ENCODE assay signal across 13 mouse cellular contexts in the genomic region with DNA sequence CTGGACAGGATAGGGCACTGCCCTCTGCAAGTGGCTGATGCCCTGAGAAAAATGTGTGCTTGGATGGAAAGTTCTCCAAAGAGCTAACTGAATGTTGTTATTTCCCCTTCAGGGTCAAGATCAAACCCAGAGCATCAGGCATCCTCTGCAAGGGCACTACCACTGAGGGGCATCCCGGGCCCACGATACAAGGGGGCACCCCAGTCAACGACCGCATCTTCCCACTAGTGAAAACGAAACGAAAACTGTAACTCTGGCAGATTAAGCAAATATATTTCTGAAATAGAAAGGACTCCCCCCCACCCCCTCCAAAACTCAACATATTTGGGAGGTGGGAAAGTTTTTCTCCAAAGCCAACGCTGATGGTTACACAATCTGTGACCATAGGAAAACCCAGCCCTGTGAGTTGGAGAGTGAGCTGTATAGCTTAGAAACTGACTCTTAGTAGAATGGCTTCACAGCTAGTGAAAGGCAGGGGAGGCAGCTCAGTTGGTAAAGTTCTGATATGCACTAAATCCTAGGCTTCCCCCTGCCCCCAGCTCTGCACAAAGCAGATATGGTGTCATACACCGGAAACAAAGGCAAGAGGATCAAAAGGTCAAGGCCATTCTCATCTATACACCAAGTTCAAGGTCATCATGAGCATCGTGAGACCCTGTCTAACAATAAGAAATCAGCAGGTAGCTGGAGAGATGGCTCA. TPM values are rescaled to one million over a fixed set of nuclear protein-coding genes. Genes with fewer than 3 reads are reported as not detected.
DNase-seq lines count a peak whose midpoint lies in the region; ATAC-seq and TF ChIP-seq lines count a peak whose summit lies in the region.
"Had no signal": no experiment of that assay in that cellular context is flagged by ENCODE, and none has a peak within 500 bp of the region (broad histone marks: within the 10 kb centered on the region; RNA-seq: fewer than 3 reads in every experiment).

No protein-coding gene starts in this region.

- no peak for TF ChIP-seq EP300 in CH12.LX (IDR thresholded peaks at IDR 0.05; ENCODE audit: low read length)

- no peaks in the 10 kb centered on the region for H3K27me3 ChIP-seq in liver, embryonic 12.5 days (replicated peaks)
- no peaks in the 10 kb centered on the region for H3K27me3 ChIP-seq in liver, embryonic 11.5 days (replicated peaks; ENCODE audit: control insufficient read depth, insufficient read depth, low read length)
- no peaks in the 10 kb centered on the region for H3K27me3 ChIP-seq in CH12.LX (replicated peaks)
- no peaks in the 10 kb centered on the region for H3K27me3 ChIP-seq in liver, embryonic 13.5 days
- no peaks in the 10 kb centered on the region for H3K27me3 ChIP-seq in thymus, adult 2 months (ENCODE audit: control insufficient read depth, insufficient read depth, low read length)
- peaks cover 3% of the 10 kb centered on the region; the same call in 1 of the 2 replicates for H3K27me3 ChIP-seq in midbrain, embryonic 13.5 days
- H3K27me3 ChIP-seq in neural tube, embryonic 15.5 days (replicated peaks), result 0 out of 2 replicates have a peak, but pooled peaks cover 2% of the 10 kb centered on the region
- H3K27me3 ChIP-seq: forebrain, embryonic 13.5 days; neural tube, embryonic 13.5 days had no signal

- 62% methylated on average over 9 of the region's 9 CpGs for WGBS in liver, embryonic 12.5 days (ENCODE audit: insufficient replicate concordance)
- 76% methylated on average over 9 of the region's 9 CpGs for WGBS in liver, embryonic 11.5 days
- WGBS in liver, embryonic 13.5 days (ENCODE audit: insufficient replicate concordance), result 63% methylated on average over 9 of the region's 9 CpGs
- 14% methylated on average over 9 of the region's 9 CpGs for WGBS in thymus, adult 2 months
- WGBS in midbrain, embryonic 13.5 days, result 86% methylated on average over 9 of the region's 9 CpGs
- WGBS in neural tube, embryonic 15.5 days, result 91% methylated on average over 9 of the region's 9 CpGs

- in situ Hi-C loops in CH12.LX (cut with MboI; ENCODE audit: low pct_ligation_motif_present, low pct_unique_long_range_greater_than_20kb, low sequenced_read_pairs), result no loop called here

- peaks cover 78% of the 10 kb centered on the region for H3K79me2 ChIP-seq in CH12.LX (replicated peaks; ENCODE audit: control insufficient read depth, extremely low read depth, insufficient read depth, poor library complexity, severe bottlenecking)

- H3K9me3 ChIP-seq in liver, embryonic 12.5 days (replicated peaks), result no peaks in the 10 kb centered on the region
- H3K9me3 ChIP-seq in liver, embryonic 11.5 days (ENCODE audit: control insufficient read depth, low read length), result no peaks in the 10 kb centered on the region
- H3K9me3 ChIP-seq in CH12.LX (replicated peaks; ENCODE audit: low read length), result no peaks in the 10 kb centered on the region
- H3K9me3 ChIP-seq in liver, embryonic 13.5 days (replicated peaks), result no peaks in the 10 kb centered on the region
- H3K9me3 ChIP-seq in midbrain, embryonic 13.5 days, result no peaks in the 10 kb centered on the region
- no peaks in the 10 kb centered on the region for H3K9me3 ChIP-seq in neural tube, embryonic 15.5 days (replicated peaks)
- H3K9me3 ChIP-seq: forebrain, embryonic 13.5 days; G1E; midbrain, embryonic 10.5 days; neural tube, embryonic 13.5 days had no signal

- no peak overlapping the region for H3K27ac ChIP-seq in liver, embryonic 12.5 days
- no peak overlapping the region for H3K27ac ChIP-seq in liver, embryonic 11.5 days (ENCODE audit: low read depth, low read length)
- H3K27ac ChIP-seq in CH12.LX (ENCODE audit: insufficient read depth, low read depth), result peak overlapping the region; percentile 70
- peak overlapping the region; percentile 31 for H3K27ac ChIP-seq in liver, embryonic 13.5 days
- H3K27ac ChIP-seq in thymus, adult 2 months (ENCODE audit: control insufficient read depth, insufficient read depth, low read length), result peak overlapping the region; percentile 61; the same call in 1 of the 2 replicates
- H3K27ac ChIP-seq in midbrain, embryonic 13.5 days, result no peak overlapping the region
- H3K27ac ChIP-seq in layer of hippocampus, adult 2 months, result no peak overlapping the region
- H3K27ac ChIP-seq in neural tube, embryonic 15.5 days (replicated peaks), result no peak overlapping the region
- H3K27ac ChIP-seq: forebrain, embryonic 13.5 days; midbrain, embryonic 10.5 days; neural tube, embryonic 13.5 days had no signal

- no peak for DNase-seq in liver, embryonic 11.5 days (ENCODE audit: low spot score)
- DNase-seq in CH12.LX (ENCODE audit: extremely low read depth), result no peak
- no peak for DNase-seq in liver, embryonic 13.5 days
- DNase-seq in thymus, adult 2 months, result peak; percentile 46
- no peak for DNase-seq in layer of hippocampus, adult 2 months (ENCODE audit: low spot score in 2 of 2)

- H3K4me1 ChIP-seq in liver, embryonic 12.5 days, result peaks cover 54% of the 10 kb centered on the region
- peaks cover 25% of the 10 kb centered on the region for H3K4me1 ChIP-seq in liver, embryonic 11.5 days (replicated peaks; ENCODE audit: control insufficient read depth, insufficient read depth, low read length)
- H3K4me1 ChIP-seq in CH12.LX (ENCODE audit: control insufficient read depth in 1 of 2, insufficient read depth in 2 of 2), result peaks cover 2 to 44% of the 10 kb centered on the region in 2 experiments; a peak in 3 of 4 replicates
- H3K4me1 ChIP-seq in liver, embryonic 13.5 days (replicated peaks), result peaks cover 56% of the 10 kb centered on the region
- peaks cover 22% of the 10 kb centered on the region for H3K4me1 ChIP-seq in thymus, adult 2 months (replicated peaks; ENCODE audit: control insufficient read depth, insufficient read depth, low read length)
- H3K4me1 ChIP-seq in midbrain, embryonic 13.5 days (replicated peaks), result no peaks in the 10 kb centered on the region
- H3K4me1 ChIP-seq in neural tube, embryonic 15.5 days, result no peaks in the 10 kb centered on the region
- H3K4me1 ChIP-seq: forebrain, embryonic 13.5 days; neural tube, embryonic 13.5 days had no signal

- peak in 1 of 2 experiments; percentile 50; a peak in 2 of 4 replicates for TF ChIP-seq CTCF in CH12.LX (conservative IDR thresholded peaks at IDR 0.05 in 1 of 2, IDR thresholded peaks at IDR 0.05 in 1 of 2; ENCODE audit: low read depth in 2 of 2, low read length in 2 of 2)
- no peak for TF ChIP-seq CTCF in thymus, adult 2 months (IDR thresholded peaks at IDR 0.05; ENCODE audit: borderline replicate concordance, control insufficient read depth, extremely low read depth, insufficient read depth, low read length, poor library complexity)
- TF ChIP-seq CTCF in layer of hippocampus, adult 2 months (conservative IDR thresholded peaks at IDR 0.05), result no peak

- dilution Hi-C loops in CH12.LX (cut with MboI; ENCODE audit: extremely low pct_ligation_motif_present, extremely low pct_unique_long_range_greater_than_20kb, low sequenced_read_pairs), result no loop called here

- peak; percentile 37 for TF ChIP-seq RAD21 in CH12.LX (IDR thresholded peaks at IDR 0.05; ENCODE audit: low read depth, low read length)

- no peaks in the 10 kb centered on the region; the same call in 1 of the 2 replicates for H3K36me3 ChIP-seq in liver, embryonic 12.5 days
- H3K36me3 ChIP-seq in liver, embryonic 11.5 days (ENCODE audit: control insufficient read depth, insufficient read depth, low read length), result no peaks in the 10 kb centered on the region
- H3K36me3 ChIP-seq in CH12.LX (replicated peaks in 1 of 2; ENCODE audit: control insufficient read depth in 1 of 2, insufficient read depth in 1 of 2, low read length in 1 of 2), result peaks cover 23 to 30% of the 10 kb centered on the region in 2 experiments
- no peaks in the 10 kb centered on the region for H3K36me3 ChIP-seq in liver, embryonic 13.5 days
- peaks cover 3% of the 10 kb centered on the region; the same call in 1 of the 2 replicates for H3K36me3 ChIP-seq in thymus, adult 2 months (ENCODE audit: control insufficient read depth, insufficient read depth, low read length)
- H3K36me3 ChIP-seq in midbrain, embryonic 13.5 days, result no peaks in the 10 kb centered on the region
- H3K36me3 ChIP-seq in neural tube, embryonic 15.5 days, result no peaks in the 10 kb centered on the region
- H3K36me3 ChIP-seq: midbrain, embryonic 10.5 days; neural tube, embryonic 13.5 days had no signal

- peak overlapping the region; percentile 4; the same call in 1 of the 2 replicates for H3K9ac ChIP-seq in liver, embryonic 12.5 days
- no peak overlapping the region for H3K9ac ChIP-seq in liver, embryonic 11.5 days (ENCODE audit: low read depth, low read length)
- H3K9ac ChIP-seq in CH12.LX (ENCODE audit: insufficient read depth, low read depth), result peak overlapping the region; percentile 63; the same call in 1 of the 2 replicates
- H3K9ac ChIP-seq in liver, embryonic 13.5 days, result no peak overlapping the region
- no peak overlapping the region; the same call in 1 of the 2 replicates for H3K9ac ChIP-seq in midbrain, embryonic 13.5 days (replicated peaks)
- H3K9ac ChIP-seq in neural tube, embryonic 15.5 days (replicated peaks), result no peak overlapping the region
- H3K9ac ChIP-seq: forebrain, embryonic 13.5 days; neural tube, embryonic 13.5 days had no signal

- peak overlapping the region; percentile 3 for H3K4me2 ChIP-seq in liver, embryonic 12.5 days
- H3K4me2 ChIP-seq in liver, embryonic 11.5 days, result no peak overlapping the region
- H3K4me2 ChIP-seq in CH12.LX (ENCODE audit: insufficient read depth, low read depth, poor library complexity, severe bottlenecking), result peak overlapping the region; percentile 80
- 0 out of 2 replicates have a peak overlapping the region, but pooled peaks have one; percentile 19 for H3K4me2 ChIP-seq in liver, embryonic 13.5 days
- H3K4me2 ChIP-seq in midbrain, embryonic 13.5 days (replicated peaks), result no peak overlapping the region
- H3K4me2 ChIP-seq in neural tube, embryonic 15.5 days, result no peak overlapping the region

- ATAC-seq in liver, embryonic 12.5 days, result no peak
- no peak for ATAC-seq in liver, embryonic 11.5 days (replicated peaks; ENCODE audit: low FRiP score)
- no peak for ATAC-seq in liver, embryonic 13.5 days (ENCODE audit: low read depth)
- no peak for ATAC-seq in midbrain, embryonic 13.5 days
- ATAC-seq in neural tube, embryonic 15.5 days (ENCODE audit: low FRiP score), result no peak

- no peak for TF ChIP-seq POLR2A in CH12.LX (IDR thresholded peaks at IDR 0.05; ENCODE audit: low read depth, low read length)
- TF ChIP-seq POLR2A in thymus, adult 2 months (IDR thresholded peaks at IDR 0.05; ENCODE audit: control insufficient read depth, extremely low read depth, insufficient read depth, low read length, poor library complexity), result no peak

- H3K4me3 ChIP-seq in liver, embryonic 12.5 days, result no peak overlapping the region
- no peak overlapping the region for H3K4me3 ChIP-seq in liver, embryonic 11.5 days (ENCODE audit: low read depth, low read length)
- H3K4me3 ChIP-seq in CH12.LX (replicated peaks in 1 of 3; ENCODE audit: low read depth in 2 of 3, low read length in 2 of 3, poor library complexity in 1 of 3), result peak overlapping the region; percentile 23 to 55 (median 28)
- no peak overlapping the region for H3K4me3 ChIP-seq in liver, embryonic 13.5 days (replicated peaks)
- no peak overlapping the region for H3K4me3 ChIP-seq in thymus, adult 2 months (ENCODE audit: control insufficient read depth, insufficient read depth, low read length)
- no peak overlapping the region for H3K4me3 ChIP-seq in midbrain, embryonic 13.5 days (replicated peaks)
- no peak overlapping the region for H3K4me3 ChIP-seq in layer of hippocampus, adult 2 months
- no peak overlapping the region for H3K4me3 ChIP-seq in neural tube, embryonic 15.5 days (replicated peaks)
- H3K4me3 ChIP-seq: forebrain, embryonic 13.5 days; midbrain, embryonic 10.5 days; neural tube, embryonic 13.5 days had no signal

RNA-seq across cellular contexts. Expression of gene Vps26a, which starts 14.5 kb away (rescaled TPM):
- polyA plus RNA-seq in liver, embryonic 12.5 days (2016; fragmentation: Nextera tagmentation; extraction: Ambion mirVana), result 59.8 and 59.9 TPM in 2 replicates
- polyA plus RNA-seq in liver, embryonic 11.5 days (2014; fragmentation: Nextera tagmentation; extraction: Ambion mirVana), result 77.4 and 87.8 TPM in 2 replicates
- total RNA-seq in CH12.LX (2012; rRNA removed), result 14.2 and 17.1 TPM in 2 replicates
- total RNA-seq in CH12.LX (2014; rRNA removed), result 33.5 and 37.6 TPM in 2 replicates
- polyA plus RNA-seq in CH12.LX (2012; ENCODE audit: insufficient read length, low read depth), result 32.3 and 32.5 TPM in 2 replicates
- 49.1 and 67.3 TPM in 2 replicates for polyA plus RNA-seq in liver, embryonic 13.5 days (2015; fragmentation: Nextera tagmentation; extraction: Ambion mirVana)
- 9.3 and 11.4 TPM in 2 replicates for polyA plus RNA-seq in thymus, adult 2 months (2012; rRNA removed)
- polyA plus RNA-seq in midbrain, embryonic 13.5 days (2015; fragmentation: Nextera tagmentation; extraction: Ambion mirVana), result 68.5 and 69.2 TPM in 2 replicates
- total RNA-seq in layer of hippocampus, adult 2 months (2021), result 10 to 100 TPM; 45.3 to 48.0 TPM
- 56.4 and 62.4 TPM in 2 replicates for polyA plus RNA-seq in neural tube, embryonic 15.5 days (2015; fragmentation: Nextera tagmentation; extraction: Ambion mirVana)

RNA-seq across cellular contexts. Expression of gene Srgn, which starts 26.2 kb away (rescaled TPM):
- 54.4 and 57.7 TPM in 2 replicates for polyA plus RNA-seq in liver, embryonic 12.5 days (2016; fragmentation: Nextera tagmentation; extraction: Ambion mirVana)
- 59.2 and 66.1 TPM in 2 replicates for polyA plus RNA-seq in liver, embryonic 11.5 days (2014; fragmentation: Nextera tagmentation; extraction: Ambion mirVana)
- total RNA-seq in CH12.LX (2012; rRNA removed), result 334 and 519 TPM in 2 replicates
- total RNA-seq in CH12.LX (2014; rRNA removed), result 516 and 530 TPM in 2 replicates
- polyA plus RNA-seq in CH12.LX (2012; ENCODE audit: insufficient read length, low read depth), result 154 and 189 TPM in 2 replicates
- 67.1 and 71.8 TPM in 2 replicates for polyA plus RNA-seq in liver, embryonic 13.5 days (2015; fragmentation: Nextera tagmentation; extraction: Ambion mirVana)
- 94.3 and 107 TPM in 2 replicates for polyA plus RNA-seq in thymus, adult 2 months (2012; rRNA removed)
- polyA plus RNA-seq in midbrain, embryonic 13.5 days (2015; fragmentation: Nextera tagmentation; extraction: Ambion mirVana), result 7.3 and 8.7 TPM in 2 replicates
- total RNA-seq in layer of hippocampus, adult 2 months (2021), result 1 to 10 TPM; 4.7 to 6.9 TPM
- 10.1 and 27.5 TPM in 2 replicates for polyA plus RNA-seq in neural tube, embryonic 15.5 days (2015; fragmentation: Nextera tagmentation; extraction: Ambion mirVana)

RNA-seq across cellular contexts. Expression of gene Supv3l1, which starts 51.5 kb away (rescaled TPM):
- 25.4 and 30.7 TPM in 2 replicates for polyA plus RNA-seq in liver, embryonic 12.5 days (2016; fragmentation: Nextera tagmentation; extraction: Ambion mirVana)
- polyA plus RNA-seq in liver, embryonic 11.5 days (2014; fragmentation: Nextera tagmentation; extraction: Ambion mirVana), result 40.4 and 41.5 TPM in 2 replicates
- total RNA-seq in CH12.LX (2012; rRNA removed), result 41.5 and 45.7 TPM in 2 replicates
- total RNA-seq in CH12.LX (2014; rRNA removed), result 69.3 and 69.5 TPM in 2 replicates
- polyA plus RNA-seq in CH12.LX (2012; ENCODE audit: insufficient read length, low read depth), result 62.0 and 62.7 TPM in 2 replicates
- 20.0 and 22.6 TPM in 2 replicates for polyA plus RNA-seq in liver, embryonic 13.5 days (2015; fragmentation: Nextera tagmentation; extraction: Ambion mirVana)
- polyA plus RNA-seq in thymus, adult 2 months (2012; rRNA removed), result 20.1 and 21.2 TPM in 2 replicates
- polyA plus RNA-seq in midbrain, embryonic 13.5 days (2015; fragmentation: Nextera tagmentation; extraction: Ambion mirVana), result 23.3 and 23.6 TPM in 2 replicates
- 10 to 100 TPM; 24.0 to 26.9 TPM for total RNA-seq in layer of hippocampus, adult 2 months (2021)
- 19.9 and 20.9 TPM in 2 replicates for polyA plus RNA-seq in neural tube, embryonic 15.5 days (2015; fragmentation: Nextera tagmentation; extraction: Ambion mirVana)

RNA-seq across cellular contexts. Expression of gene 4930507D05Rik, which starts 51.8 kb away (rescaled TPM):
- 0.14 and 0.51 TPM in 2 replicates for polyA plus RNA-seq in liver, embryonic 12.5 days (2016; fragmentation: Nextera tagmentation; extraction: Ambion mirVana)
- polyA plus RNA-seq in liver, embryonic 11.5 days (2014; fragmentation: Nextera tagmentation; extraction: Ambion mirVana), result 0.27 and 0.63 TPM in 2 replicates
- total RNA-seq in CH12.LX (2012; rRNA removed) (0.68 and 0.97 TPM in 2 replicates), CH12.LX (2014; rRNA removed) (0.32 and 0.39 TPM in 2 replicates)
- 0.14 and 0.27 TPM in 2 replicates for polyA plus RNA-seq in CH12.LX (2012; ENCODE audit: insufficient read length, low read depth)
- 0.21 and 0.23 TPM in 2 replicates for polyA plus RNA-seq in liver, embryonic 13.5 days (2015; fragmentation: Nextera tagmentation; extraction: Ambion mirVana)
- 0.27 TPM in 1 of 2 replicates, not detected in the other for polyA plus RNA-seq in thymus, adult 2 months (2012; rRNA removed)
- polyA plus RNA-seq in midbrain, embryonic 13.5 days (2015; fragmentation: Nextera tagmentation; extraction: Ambion mirVana), result 1.2 and 1.4 TPM in 2 replicates
- total RNA-seq in layer of hippocampus, adult 2 months (2021), result 1 to 10 TPM; 1.1 to 1.4 TPM
- polyA plus RNA-seq in neural tube, embryonic 15.5 days (2015; fragmentation: Nextera tagmentation; extraction: Ambion mirVana), result 1.3 and 1.7 TPM in 2 replicates
- polyA plus RNA-seq: adrenal gland, adult 2 months had no signal

Comparison
In these comparisons a context has a peak if more than half of its experiments do, and no peak if none do; other contexts are left out.
1. H3K27ac ChIP-seq: peak in CH12.LX (single experiment), liver, embryonic 13.5 days (single experiment) and thymus, adult 2 months (single experiment); none in liver, embryonic 12.5 days (single experiment), liver, embryonic 11.5 days (single experiment), midbrain, embryonic 13.5 days (single experiment), layer of hippocampus, adult 2 months (single experiment) and neural tube, embryonic 15.5 days (single experiment).
2. H3K4me2 ChIP-seq: peak in liver, embryonic 12.5 days (single experiment), CH12.LX (single experiment) and liver, embryonic 13.5 days (single experiment); none in liver, embryonic 11.5 days (single experiment), midbrain, embryonic 13.5 days (single experiment) and neural tube, embryonic 15.5 days (single experiment).
3. H3K9ac ChIP-seq: peak in liver, embryonic 12.5 days (single experiment) and CH12.LX (single experiment); none in liver, embryonic 11.5 days (single experiment), liver, embryonic 13.5 days (single experiment), midbrain, embryonic 13.5 days (single experiment) and neural tube, embryonic 15.5 days (single experiment).
4. H3K4me3 ChIP-seq: peak in CH12.LX (3 of 3); none in liver, embryonic 12.5 days (single experiment), liver, embryonic 11.5 days (single experiment), liver, embryonic 13.5 days (single experiment), thymus, adult 2 months (single experiment), midbrain, embryonic 13.5 days (single experiment), layer of hippocampus, adult 2 months (single experiment) and neural tube, embryonic 15.5 days (single experiment).